Mouse (Mus musculus): Measurements from ENCODE around the gene Gsto2.

Gsto2 gene

DNA sequence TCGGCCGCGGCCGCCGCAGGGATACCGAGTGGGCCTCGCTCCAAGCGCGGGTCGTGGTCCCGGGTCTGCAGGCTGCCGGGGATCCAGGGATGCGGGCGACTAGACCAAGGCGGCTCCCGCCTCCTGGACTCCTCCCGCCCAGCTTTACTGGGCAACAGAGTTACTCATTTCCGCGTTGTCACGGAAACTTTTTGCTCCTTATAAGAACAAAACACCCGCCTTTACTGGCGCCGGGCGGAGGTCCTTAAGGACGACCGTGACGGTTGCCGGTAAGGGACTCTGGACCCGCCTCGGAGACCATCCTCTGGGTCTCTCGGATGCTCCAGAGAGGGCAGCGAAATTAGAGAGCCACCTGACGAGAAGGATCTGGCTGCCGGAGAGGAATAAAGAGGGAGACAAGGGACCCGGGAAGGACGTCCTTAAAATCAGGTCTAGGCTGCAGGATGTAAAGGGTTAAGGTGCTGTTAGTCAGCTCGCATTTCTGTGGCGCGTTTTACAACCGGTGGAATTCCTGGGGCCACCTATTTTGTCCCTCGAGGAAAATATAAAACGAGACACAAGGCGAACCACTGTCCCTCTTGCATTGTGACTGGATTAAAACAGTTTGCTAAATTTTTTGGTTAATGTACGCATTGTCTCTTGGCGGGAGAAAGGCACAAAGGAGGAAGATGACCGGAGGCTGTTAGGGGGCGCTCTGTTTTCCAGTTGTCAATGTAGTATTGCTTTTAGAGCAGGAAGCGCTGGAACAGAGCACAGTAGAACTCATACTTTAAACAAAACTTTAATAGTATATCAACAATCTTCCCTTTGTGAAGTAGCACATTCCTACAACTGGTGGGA is 54.0 kb downstream of the Gsto2 start, which contains the start of the genes Cfap43 and Itprip:
Cfap43 (minus strand) TSS at position 162 of the 840 bp plus-strand sequence.
Itprip (minus strand) TSS at position 174 of the 840 bp plus-strand sequence.
- no peak for DNase-seq (ENCODE audit: low read depth, low spot score)

GRCm38 (mm10) chr19:47919966-47920375 is 54.6 kb downstream of the Gsto2 start:
- no peak for DNase-seq (ENCODE audit: low read depth, low spot score)

DNA sequence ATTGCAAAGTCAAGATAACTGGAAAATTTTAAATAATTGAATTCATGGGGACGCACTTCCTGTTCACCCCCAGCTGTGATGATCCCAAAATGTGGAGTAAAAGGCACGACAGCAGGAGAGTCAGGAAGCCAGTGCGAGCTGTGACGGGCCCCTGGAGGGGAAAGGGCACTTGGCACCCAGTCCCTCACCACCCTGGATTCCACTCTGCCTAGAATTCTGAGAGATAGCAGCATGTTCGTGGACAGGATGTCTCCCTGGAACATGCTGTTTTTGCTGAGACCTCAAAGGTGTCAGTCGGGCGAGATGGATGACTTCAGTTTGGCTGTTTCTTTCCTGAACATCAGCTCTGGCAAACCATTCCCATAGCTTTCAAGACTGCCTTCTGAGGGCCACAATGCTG is 60.5 kb downstream of the Gsto2 start:
- DNase-seq (ENCODE audit: low read depth, low spot score): no peak

DNA sequence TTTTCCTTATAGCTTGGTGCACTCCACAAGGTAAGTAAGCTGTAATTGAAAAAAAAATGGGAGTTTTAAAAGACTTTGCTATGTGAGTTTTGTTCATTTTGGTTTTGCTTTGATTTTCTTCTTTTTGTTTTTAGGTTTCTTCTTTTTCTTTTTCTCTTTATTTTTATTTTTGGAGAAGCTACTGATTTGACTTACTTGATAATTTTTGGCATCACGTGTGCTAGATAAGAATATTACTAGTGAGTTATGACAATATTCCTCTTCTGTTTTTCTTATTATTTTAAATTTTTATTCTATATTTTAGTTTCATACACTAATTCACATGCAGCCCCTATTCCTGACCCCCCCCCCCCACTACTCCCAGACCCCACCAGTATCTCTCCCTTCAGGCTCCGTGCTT is 61.7 kb downstream of the Gsto2 start:
- no peak for DNase-seq (ENCODE audit: low read depth, low spot score)

DNA sequence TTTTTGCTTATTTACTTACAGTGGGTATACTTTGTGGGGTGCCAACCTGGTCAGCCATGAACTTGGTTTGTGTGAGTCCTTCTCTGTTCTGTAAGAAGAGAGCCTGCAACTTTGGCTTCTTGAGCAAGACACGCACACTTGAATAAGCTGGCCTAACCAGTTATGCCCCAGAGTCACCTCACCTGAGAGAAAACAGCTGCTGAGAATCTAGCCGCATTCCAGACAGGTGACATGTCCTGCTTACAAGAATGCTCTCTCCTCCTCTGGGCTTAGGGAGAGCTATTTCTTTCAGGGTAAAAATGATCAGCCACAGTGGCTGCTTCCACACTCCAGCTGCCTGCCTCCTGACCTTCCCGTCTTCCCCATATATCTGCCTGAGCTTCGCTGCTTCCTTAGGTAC is 63.7 kb downstream of the Gsto2 start:
- no peak for DNase-seq (ENCODE audit: low read depth, low spot score)

GRCm38 (mm10) chr19:47931982-47932638 is 66.8 kb downstream of the Gsto2 start:
- DNase-seq (ENCODE audit: low read depth, low spot score): no peak

GRCm38 (mm10) chr19:47934146-47934545 is 68.8 kb downstream of the Gsto2 start:
- DNase-seq (ENCODE audit: low read depth, low spot score): no peak

DNA sequence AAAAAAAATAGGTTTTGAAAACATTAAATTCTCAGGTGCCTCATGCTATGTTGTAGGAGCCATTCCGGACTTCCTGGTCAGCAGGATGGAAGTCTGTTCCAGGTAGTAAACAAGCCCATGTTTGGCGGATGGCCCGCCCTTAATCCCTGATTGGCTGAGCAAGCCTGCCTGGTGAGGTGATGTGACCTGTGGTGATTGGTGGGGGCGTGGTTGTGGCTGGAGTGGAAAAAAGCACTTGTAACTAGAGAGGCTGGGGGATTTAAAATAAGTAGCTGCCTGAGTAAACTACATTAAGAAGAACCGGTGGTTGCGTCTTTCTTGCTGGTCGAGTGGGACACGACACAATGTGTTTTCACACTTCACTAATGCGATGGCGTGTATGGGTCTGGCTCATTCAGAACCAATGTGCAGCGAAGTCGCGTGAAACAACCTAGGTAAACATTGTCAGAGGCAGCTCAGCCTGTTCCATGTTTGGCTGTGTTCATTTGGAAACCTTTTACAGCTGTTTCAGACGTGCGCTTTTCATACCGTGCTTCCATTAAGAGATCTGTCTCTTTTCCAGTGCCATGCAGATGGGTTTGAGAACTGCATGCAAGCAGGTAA is 69.4 kb downstream of the Gsto2 start:
- DNase-seq (ENCODE audit: low read depth, low spot score): no peak

GRCm38 (mm10) chr19:47935530-47935929 is 70.2 kb downstream of the Gsto2 start:
- no peak for DNase-seq (ENCODE audit: low read depth, low spot score)
